Mouse (Mus musculus) embryo, embryonic 10 days (tissue): ENCODE measurements around the gene Tcap.
A peak's percentile ranks its signal among the peaks of the same experiment; 100 is the strongest.

Source experiments
- DNase-seq: peaks from one replicate; pipeline ENCODE4 v3.0.0-alpha.2; 2015; ENCODE audit warnings: low spot score

The Tcap gene

GRCm38 (mm10) chr11:98412273-98412796 lies 28.7 kb downstream of the Tcap start, which contains the start of gene Erbb2:
TSS of gene Erbb2 (plus strand) at chr11:98412470.
- DNase-seq, result peak; percentile 86

DNA sequence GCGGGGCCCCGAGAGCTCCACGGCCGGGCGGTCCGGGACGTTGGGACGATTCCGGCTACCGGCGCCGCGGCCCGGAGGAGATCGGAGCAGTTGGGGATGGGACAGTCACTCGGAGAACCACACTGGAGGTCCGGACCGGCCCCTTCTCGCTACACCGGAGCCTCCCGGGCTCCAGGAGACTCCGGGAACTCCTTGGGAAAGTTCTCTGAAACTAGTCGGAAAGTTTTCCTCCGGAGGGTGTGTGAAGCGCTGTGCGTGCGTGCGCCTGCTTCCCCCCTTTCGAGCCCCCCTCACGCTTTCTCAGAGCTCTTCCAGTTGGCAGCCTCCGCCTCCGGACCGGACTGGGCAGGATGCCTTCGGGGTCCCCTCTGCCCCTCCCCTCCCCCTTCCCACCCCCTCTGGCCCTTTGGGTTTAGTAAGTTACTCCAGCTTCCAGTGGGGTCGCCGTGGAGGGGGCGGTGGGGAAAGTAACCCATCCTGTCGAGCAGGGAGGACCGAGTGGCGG lies 29.2 kb downstream of the Tcap start:
- peak; percentile 49 for DNase-seq

DNA sequence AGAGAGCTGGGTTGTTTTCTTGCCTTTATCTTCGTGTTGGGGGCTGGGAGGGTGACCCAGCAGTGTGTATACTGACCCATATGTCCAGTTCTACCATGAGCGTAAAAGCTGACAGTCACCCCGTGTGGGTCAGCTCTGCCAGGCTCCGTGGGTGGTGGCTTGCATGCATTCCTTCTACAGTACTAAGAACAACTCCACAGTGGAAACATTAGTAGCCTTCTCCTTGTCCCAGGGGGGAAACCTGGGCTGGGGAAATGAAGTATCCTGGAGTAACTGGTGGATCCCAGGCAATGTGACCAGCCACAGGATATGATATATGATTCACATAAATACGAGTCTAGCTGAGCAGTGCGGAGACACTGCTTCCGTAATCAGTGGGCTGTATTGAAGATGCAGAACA lies 30.1 kb downstream of the Tcap start:
- DNase-seq, result no peak

DNA sequence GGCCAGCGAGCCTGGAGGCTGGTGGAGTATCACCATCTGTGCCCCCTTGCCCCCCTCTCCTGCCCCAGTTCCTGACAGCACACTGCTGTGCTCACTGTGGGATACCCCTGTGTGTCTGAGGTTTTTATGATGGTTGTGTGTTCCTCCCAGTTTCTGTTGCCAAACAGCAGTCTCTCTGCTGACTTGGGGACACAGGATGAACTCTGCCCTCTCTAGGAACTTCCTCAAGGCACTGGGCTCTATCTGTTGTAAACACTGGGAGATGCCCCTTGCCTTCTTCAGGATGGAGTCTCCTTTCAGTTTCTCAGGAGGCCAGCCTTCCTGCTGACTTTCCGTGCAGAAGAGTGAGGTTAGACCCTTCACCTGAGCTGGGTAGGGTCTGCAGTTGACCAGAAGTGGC lies 30.6 kb downstream of the Tcap start:
- no peak for DNase-seq

DNA sequence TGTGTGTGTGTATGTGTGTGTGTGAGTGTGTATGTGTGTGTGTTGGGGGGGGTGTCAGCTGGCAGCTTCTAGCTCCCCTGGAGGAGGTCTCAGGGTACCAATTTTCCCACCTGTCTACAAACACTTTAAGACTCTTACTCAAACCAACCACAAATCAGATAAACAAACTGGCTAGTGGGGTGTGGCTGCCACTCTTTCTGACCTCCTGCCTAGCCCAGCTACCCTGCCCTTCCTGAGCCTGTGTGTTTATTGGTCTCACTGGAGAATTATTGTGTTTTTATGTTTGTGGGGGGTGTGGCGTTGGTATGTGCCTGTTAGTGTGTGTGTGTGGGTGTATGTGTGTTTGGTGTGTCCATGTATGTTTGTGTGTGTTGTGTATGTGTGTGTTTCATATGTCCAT lies 33.5 kb downstream of the Tcap start:
- no peak for DNase-seq

DNA sequence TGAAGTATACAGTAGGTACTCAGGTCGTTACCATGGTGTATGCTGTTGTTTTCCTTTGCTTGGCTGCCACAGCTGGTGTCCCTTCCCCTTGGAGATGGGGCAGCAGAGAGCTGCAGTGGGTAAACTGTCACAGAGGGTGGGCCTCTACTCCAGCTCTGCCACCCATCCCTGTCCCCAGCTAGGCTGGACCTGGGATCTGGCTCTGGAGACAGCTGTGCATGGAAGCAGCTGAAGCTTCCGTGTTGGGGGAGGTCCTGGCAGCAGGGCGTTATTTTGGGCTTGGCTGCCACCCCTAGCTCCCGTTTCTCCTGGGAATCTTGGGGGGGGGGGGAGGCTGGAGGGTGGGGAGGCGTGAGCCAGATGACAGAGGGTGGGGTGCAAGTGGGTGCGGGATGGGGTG lies 34.7 kb downstream of the Tcap start:
- DNase-seq, result no peak

GRCm38 (mm10) chr11:98418939-98419547 lies 35.4 kb downstream of the Tcap start:
- no peak for DNase-seq

DNA sequence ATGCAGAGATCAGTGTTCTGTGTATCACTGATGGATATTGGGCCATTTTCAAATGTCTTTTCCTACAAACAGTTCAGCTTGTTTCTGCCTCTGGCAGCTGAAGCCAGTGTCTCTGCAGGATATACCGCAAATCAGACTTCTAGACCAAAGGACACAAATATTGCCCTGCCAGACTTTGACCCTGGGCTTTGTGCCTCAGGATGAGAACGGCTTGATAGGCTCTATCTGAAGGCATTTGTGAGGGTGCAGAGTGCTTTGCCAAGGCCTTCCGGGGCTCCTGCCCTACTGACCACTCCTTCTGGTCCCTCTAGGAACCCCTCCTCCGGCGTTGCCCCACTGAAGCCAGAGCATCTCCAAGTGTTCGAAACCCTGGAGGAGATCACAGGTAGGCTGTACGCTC lies 43.0 kb downstream of the Tcap start:
- no peak for DNase-seq

GRCm38 (mm10) chr11:98428436-98428835 lies 44.8 kb downstream of the Tcap start:
- no peak for DNase-seq

GRCm38 (mm10) chr11:98431743-98432502 lies 48.3 kb downstream of the Tcap start:
- no peak for DNase-seq
